Mouse (Mus musculus): Measurements from ENCODE around the gene 2810004N23Rik.

Gene 2810004N23Rik

DNA sequence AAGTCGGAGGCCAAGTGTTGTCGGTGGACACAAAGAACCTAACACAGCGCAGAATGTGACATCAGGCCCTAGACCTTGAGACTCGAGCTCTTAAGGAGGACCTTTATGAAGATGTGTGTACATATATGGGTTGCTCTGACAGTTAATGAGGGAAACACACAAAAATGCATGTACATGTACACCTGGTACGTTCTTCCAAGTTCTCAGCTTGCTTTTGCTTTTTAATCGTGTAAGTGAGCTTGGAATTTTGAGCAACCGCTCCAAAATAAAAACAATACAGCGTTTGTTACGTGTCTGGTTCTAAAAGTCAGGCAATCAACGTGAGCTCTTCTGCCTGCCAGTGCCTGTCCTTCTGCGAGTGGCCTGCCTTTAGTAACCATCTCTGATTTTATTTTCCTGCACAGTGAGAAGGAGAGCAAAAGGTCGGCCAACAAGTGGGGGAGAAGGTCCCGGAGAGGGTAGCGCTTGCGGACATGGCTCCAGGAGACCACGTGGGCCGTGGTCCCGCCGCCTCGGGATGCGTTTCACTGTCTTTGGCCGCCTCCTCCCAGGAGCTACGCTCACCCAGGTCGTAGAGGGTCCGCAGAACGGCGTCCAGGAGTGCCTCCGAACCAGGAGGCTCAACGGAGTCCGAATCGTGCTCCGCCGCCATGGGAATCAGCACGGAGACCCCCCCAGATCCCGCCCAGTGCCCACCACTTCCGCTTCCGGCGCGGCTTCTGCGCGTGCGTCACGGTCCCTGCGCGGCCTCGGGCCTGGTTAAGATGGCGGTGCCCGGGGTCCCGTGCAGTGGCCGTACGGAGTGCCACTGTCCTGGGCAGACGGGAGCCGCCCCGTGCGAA, at the start of gene 2810004N23Rik, which contains the start of gene Gnpat:
Gene 2810004N23Rik, minus strand, starts transcription at position 800 of the 842 bp plus-strand sequence.
Gene Gnpat, plus strand, starts transcription at position 713 of the 842 bp plus-strand sequence.
- peak; percentile 90 for DNase-seq (ENCODE audit: low spot score)

DNA sequence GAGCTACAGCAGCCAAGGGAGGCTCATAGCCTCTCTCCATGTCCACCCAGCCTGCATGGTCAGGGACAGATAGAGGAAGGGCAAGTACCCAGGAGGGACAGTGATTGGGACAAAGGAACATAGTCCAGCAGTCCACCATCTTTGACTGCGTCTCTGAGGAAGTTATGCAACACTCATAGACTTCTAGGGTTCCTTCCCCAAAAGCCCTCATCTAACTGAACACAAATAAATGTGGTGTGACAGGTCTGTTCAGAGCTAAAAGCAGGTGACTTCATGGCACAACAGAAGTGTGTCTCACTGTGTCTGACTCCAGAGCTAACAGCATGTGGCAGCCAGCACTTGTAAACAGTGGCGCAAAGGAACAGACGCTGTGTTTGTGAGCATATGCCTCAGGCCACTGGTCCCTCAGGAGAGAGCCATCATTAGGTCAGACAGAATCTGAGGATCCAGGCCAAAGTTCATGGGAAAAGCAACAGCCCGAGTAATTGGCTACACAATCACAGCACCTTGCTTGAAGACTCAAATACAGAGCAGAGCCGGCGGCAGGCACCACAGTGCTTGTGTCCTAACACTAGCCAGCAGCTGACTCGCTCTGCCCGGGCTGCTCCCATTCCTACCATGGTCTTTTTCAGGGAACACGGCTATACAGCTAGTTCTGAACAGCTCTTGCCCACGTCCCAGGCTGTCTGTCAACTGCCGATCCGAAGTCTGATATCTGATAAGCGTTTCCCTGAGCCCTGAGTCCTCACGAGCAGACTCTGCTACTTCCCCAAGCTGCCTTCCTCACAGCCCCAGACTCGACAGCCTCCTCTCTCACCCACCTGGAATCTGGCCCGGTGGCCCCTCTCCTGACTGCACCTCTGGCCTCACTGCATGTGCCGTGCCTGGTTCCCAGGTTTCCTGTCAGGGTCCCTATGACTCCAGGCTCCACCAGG, 49.3 kb upstream of the 2810004N23Rik start:
- no peak for DNase-seq (ENCODE audit: low spot score)

DNA sequence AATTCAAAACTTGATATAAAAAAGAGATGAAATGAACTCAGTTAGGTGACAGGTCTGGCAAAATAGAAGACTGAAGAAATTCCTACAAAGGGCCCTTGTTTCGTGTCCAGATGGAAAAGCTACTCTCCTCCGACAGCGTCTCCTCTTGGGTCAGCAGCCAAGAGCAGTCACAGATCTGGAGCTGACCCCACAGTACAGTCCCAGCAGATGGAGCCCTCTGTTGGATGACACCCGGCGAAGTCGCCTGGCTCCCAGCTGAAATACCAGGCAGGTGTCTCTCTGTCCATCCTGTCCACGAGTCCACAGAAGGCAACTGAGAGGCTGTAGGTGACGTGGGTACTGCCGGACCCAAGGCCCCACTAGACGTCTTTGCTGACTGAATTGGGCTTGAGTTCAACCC, 47.4 kb upstream of the 2810004N23Rik start:
- DNase-seq (ENCODE audit: low spot score), result no peak

DNA sequence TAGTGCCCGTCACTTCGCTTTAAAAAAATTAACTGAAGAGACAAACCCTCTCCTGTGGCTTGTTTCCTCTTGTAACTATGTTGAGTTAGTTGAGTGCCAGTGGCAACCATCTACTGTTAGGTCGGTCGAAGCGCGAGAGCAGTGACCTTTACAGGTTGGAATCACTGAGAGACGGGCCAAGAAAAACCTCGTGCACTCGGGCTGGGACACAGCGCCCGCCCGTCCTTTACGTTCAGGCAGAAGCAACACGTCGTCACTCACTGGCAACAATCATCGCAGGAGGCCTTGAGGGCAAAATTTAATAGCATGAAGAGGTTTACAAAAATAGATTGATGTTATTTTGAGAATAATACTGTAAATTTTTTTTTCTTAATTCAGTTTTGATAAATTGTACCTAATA, 47.0 kb upstream of the 2810004N23Rik start:
- no peak for DNase-seq (ENCODE audit: low spot score)

DNA sequence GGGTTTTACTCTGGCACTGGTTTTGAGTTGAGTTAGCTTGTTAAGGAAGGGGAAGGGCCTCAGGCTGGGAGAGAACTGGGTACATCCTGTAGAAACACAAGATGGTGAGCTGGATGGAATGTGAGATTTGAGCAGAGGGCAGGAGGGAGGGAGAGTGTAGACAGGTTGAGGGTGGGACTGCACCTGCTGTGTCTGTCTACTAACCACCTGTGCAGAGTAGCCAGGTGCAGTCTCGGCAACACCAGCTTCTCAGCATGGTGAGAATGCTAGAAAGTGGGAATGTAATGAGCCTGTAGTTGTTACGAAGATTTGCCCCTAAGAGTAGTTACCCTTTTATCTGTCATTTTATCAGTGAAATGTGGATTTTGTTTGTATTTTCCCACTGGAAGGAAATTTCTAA, 42.6 kb upstream of the 2810004N23Rik start:
- DNase-seq (ENCODE audit: low spot score), result no peak

DNA sequence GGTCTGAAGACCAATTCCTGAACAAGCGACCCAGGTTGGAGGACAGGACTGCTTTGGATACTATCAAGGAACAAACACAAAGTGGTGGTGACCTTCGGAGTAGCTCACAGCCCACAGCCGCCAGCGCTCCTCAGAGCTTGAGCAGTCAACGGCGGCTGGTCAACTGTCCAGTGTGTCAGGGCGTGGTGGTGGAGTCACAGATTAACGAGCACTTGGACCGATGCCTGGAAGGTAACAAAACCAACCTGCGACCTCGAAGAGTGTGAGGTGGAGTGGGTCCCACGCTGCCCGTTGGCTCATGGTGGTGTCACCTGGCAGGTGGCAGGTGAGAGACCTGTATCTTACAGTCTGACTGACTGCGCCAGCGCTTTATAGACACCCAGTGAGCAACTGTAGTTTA, 40.3 kb upstream of the 2810004N23Rik start:
- no peak for DNase-seq (ENCODE audit: low spot score)

DNA sequence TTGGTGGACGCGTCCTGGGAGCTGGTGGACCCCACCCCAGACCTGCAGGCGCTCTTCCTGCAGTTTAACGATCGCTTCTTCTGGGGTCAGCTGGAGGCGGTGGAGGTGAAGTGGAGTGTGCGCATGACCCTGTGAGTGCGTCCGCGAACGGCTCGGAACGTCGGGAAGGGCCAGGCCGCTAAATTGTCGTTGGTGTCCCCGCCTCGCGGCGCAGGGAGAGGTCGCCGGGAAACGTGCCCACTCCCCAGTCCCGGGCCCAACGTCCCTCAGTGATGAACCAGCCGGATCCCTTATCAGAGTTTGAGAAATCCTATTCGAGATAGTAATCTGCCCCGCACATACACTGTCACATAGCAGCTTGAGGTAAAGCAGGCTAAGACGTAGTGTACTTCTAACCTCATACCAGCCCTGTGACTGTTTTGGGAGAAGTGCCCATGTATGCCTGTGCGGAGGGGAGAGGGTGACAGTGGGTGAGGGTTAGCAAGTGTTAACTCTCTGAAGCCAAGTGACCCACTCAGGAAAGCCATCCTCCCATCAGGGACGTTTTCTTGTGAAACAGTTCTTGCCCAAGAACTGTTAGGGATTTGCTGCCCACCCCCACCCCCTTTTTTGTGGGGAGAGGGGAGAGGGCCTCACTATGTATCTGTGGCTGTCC, 35.5 kb upstream of the 2810004N23Rik start:
- DNase-seq (ENCODE audit: low spot score), result no peak

DNA sequence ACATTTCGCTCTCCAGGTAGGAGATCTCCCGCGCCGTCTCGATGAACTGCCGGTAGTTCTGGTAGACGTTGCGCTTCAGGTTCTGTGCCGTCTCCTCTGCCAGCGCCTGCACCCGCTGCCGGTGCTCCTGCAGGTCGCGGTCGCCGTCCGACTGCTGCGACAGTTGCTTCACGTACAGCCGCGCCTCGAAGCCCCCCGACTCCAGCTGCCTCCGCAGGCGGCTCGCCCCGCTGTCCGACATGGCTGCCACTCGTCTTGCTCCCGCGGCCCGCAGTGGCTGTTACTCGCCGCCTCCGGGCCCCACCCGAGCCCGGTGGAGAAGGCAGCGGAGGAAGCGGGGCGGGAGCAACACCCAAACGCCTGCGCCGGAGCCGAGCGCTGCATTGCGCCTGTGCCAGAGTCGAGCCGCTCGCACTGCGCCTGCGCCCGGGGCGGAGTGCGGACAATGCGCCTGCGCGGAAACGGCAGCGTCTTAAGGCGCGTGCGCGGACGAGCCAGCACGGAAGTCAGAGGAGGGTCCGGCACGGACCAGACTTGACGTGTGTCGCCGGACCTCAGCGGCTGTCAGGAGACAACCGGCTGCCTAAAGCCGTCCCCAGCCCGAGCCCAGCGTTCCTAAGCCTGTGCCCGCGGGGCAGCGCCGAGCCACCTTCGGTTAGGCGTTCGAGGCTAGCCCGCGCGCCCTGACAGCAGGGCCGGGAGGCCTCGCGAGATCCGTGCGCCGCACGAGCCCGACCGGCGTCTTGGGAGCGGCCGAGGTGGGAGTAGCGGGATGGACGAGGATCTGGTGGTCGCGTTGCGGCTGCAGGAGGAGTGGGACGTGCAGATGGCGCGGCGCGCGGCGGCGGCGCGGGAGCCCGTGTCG, 34.7 kb upstream of the 2810004N23Rik start, which contains the start of the genes Exoc8 and Sprtn:
Gene Exoc8, minus strand, starts transcription at position 320 of the 865 bp plus-strand sequence.
Gene Sprtn, plus strand, starts transcription at position 501 of the 865 bp plus-strand sequence.
- peak; percentile 96 for DNase-seq (ENCODE audit: low spot score)

DNA sequence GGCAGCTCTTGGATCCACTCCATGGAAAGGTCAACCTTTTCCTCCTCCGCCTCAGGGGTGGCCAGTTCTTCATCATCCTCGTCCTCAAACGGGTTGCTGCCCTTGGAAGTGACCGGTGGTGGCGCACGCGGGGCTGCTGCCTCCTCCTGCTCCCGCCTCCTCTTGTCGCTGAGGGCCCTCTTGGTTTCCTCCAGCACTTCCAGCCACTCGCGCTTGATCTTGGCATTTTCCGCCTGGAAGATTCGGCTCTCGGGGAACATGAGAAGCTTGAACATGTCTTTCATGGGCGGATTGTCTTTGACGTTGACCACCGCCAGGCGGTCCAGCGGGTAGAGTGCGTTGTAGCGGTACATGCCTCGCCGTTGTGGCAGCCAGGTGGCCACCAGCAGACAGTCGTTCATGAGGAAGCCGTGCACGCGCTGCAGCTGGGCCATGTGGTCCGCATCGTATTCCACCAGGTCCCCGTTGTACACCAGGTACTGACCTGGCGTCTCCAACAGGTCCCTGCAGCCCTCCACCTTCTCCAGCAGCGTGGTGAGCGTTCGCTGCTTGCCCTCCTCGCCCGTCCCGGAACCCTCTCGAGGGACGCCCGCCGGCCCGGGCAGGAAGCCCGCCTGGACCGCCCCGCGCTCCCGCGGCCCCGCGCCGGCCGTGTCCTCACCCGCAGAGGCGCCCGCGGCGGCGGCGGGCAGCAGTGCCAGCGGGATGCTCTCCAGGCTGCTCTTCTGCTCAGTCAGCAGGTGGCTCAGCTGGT, 33.9 kb upstream of the 2810004N23Rik start:
- peak; percentile 74 for DNase-seq (ENCODE audit: low spot score)

DNA sequence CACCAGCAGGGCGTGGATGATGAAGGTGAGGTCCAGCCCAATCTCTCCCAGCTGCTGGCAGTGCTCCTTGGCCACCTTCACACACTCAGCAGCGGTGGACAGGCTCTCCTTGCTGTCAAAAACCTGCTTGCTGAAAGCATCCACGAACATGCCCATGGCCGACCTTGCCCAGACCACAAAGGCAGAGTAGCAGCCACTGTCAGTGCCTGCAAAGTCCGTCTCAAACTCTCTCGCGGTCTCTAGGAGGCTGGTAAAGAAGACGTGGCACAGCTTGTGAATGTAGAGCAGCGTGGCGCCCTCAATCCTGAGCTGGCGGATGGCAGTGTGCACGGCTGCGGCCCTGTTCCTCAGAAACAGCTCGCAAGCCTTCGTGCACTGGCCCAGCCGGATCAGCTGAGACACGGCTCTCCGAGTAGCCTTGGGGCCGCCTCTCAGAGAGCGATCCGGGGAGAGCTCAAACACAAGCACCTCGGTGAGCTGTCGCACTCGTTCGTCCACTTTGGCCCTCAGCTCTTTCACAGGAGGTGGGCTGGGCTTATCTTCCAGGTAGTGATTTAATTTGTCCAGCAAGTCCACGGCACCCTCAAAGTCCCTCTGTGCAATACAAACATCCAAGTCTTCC, 33.2 kb upstream of the 2810004N23Rik start:
- no peak for DNase-seq (ENCODE audit: low spot score)

DNA sequence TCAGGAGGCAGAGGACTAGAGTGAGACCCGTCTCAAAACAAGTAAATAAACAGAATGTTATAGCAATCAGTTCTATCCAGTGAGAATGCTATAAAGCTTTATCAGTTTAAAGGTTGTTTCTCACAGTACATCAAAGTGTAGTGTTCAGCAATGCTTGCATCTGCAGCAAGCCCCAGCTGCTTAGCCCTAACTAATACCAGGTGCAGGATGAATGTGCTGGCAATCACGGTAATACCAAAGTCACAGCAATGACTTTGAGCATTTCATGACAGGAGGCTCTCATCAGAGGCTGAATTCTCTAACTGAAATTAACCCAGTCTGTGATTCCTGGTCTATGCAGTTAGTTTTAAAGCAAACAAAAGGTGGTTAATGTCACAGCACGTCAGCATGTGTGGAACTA, 29.7 kb upstream of the 2810004N23Rik start:
- DNase-seq (ENCODE audit: low spot score), result no peak

DNA sequence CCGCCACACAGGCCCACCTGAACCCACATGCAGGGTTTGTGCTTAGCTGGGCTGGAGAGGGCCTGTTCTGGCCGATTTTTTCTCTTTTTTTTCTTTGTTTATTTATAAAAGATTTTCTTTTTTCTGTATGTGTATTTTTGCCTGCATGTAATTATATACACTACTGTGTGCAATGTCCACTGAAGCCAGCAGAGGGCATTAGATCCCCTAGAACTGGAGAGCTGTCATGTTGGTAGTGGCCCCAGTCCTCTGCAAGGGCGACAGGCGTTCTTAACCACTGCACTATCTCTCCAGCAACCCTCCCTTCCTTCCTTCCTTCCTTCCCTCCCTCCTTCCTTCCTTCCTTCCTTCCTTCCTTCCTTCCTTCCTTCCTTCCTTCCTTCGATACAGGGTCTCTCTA, 25.5 kb upstream of the 2810004N23Rik start:
- DNase-seq (ENCODE audit: low spot score), result no peak

DNA sequence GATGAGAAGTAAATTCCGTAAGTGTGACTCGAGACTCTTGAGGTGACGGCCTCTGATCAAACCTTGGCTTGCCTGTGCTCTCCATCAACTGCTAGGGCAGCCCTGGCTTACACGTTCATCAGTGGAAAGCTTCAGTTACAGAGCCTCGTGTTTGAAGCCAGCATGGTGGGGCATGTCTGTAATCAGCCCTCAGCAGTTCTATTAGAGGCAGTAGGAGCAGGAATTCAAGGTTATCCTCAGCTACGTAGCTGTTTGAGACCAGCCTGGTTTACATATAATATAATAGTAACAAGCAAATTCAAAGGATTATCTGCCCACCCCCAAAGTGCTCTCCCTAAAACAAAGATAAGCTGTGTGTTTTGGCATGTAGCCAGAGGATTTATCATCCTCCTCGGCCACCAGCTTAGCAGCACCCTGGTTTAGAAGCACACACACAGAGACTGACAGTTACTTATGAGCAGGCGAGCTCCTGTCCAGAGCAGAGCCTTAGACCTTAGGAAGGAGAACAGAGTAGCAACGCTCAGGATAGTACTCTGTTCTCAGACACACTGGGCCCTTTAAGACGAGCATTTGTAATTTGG, 16.1 kb upstream of the 2810004N23Rik start:
- DNase-seq (ENCODE audit: low spot score), result no peak

DNA sequence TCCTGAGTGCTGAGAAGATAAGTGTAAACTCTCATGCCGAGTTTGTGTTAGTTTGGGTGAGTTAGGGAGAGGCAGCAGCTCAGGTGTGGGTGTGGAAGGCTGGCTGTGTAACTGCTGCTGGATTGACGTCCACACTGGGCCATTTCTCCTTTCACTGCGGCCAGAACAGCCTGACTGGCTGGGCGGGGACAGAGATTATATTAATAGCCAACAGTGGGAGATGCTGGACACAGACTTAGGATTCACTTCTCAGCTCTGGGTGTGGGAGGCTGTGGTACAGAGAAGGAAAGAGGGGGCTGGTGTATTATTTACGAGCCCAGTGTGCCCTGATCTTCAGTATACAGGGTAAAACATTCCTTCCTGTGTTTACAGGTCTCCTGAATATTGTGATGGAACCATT, 15.2 kb upstream of the 2810004N23Rik start:
- no peak for DNase-seq (ENCODE audit: low spot score)

DNA sequence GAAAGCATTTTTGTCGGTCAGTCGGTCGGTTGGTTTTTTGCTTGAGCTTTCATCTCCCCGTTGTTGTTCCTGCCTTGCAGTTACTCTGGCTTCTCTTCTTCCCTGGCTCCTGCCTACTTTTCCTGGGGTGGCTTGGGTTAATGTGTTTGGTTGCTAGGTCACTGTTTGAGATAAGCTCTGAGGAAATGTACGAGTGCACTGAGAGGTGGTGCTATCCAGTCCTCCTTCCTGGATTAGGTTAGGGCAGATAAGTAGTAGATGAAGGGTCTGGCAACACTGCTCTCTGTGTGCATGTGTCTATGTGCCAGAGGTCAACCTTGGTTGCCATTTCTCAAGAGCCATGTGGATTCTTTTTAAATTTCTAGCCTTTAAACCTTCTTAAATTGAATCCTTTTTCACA, 9.8 kb upstream of the 2810004N23Rik start:
- no peak for DNase-seq (ENCODE audit: low spot score)

DNA sequence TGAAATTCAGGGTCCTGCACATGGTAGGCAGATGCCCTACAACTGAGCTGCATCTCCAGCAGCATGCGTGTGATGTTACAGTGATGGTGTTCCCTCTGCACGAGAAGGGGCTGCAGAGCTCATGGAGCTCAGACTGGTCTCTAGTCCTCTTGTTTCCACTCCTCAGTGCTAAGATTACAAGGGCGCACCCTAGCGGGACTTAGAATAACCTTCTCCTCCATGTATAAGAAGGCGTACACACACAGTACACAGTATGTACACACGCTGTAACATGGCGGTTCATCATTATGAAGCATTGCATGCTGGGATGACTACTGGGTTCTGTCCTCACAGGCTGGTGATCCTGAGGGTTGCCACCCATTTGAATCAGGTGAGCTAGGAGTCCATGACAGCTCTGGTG, 9.2 kb upstream of the 2810004N23Rik start:
- DNase-seq (ENCODE audit: low spot score), result no peak

DNA sequence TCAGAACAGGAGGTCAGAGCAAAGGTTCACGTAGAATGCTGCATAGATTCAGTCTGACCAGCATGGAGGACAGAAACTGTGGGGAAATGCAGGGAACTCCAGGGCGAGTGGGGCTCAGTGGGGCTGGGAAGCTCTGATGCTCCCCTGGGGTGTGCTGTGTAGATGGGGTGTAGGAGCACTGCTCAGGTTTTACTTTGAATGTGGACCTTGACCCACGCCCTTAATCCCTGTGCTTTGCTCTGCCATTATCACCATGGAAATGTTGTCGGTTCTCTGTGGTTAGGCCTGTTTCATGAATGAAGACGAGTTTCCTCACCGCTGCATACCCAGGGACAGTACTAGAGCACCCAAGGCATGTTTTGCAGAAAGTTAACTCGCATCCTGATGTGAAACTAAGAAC, 8.6 kb upstream of the 2810004N23Rik start:
- DNase-seq (ENCODE audit: low spot score), result no peak

DNA sequence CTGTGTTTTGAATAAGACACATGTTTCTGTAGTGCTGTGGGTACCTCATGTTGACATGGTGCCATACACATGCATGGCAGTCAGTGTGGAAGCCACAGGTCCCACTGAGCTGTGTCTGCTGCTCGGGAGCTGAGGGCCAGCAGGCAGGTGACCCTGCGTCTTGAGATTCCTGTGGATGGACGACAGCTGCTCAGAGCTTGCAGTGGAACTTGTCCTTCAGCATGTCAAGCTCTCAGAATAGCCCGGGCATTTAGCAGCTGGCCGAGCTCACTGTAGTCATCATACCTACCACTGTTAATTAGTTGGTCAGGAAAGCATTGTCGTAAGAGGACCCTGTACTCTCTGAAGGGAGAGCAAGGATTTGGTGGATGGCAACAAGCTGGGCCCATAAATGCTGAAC, 6.8 kb upstream of the 2810004N23Rik start:
- no peak for DNase-seq (ENCODE audit: low spot score)

DNA sequence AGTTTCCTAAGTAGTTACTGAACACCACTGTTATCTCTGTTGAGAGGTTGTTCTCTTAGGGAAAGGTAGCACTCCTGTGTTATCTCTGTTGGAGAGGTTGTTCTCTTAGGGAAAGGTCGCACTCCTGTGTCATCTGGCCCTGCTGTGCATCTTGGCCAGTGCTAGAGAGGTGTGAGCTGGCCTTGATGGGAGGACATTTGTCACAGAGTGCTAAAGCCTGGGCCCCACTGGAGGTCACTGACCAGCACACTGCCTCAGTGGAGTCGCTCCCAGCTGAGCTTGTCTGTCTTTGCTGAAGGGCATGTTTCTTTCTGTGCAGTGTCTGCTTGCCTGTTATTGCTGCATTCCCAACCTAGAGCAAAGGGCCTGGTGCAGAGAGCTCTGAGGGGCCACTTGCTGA, 4.2 kb upstream of the 2810004N23Rik start:
- no peak for DNase-seq (ENCODE audit: low spot score)

DNA sequence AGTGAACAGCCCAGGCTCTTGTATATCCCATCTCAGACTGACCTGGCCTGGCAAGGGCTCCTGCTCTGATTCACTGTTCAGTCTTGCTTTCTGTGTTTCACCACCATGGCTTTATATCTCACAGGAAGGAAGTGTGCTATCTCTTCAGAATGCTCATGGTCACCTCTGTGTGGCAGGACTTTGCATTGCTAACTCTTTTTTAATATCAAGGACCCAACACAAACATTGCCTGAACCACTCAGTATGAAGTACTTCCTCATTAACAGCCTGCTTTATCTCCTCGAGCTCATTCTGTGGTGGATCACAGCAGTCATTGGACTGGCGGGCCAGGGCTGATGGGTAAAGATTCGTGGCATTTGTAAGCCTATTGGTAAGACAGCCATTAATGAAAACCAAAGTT, 3.7 kb upstream of the 2810004N23Rik start:
- no peak for DNase-seq (ENCODE audit: low spot score)

Data from layer of hippocampus, adult 11-12 months (tissue).